In the genomic region with DNA sequence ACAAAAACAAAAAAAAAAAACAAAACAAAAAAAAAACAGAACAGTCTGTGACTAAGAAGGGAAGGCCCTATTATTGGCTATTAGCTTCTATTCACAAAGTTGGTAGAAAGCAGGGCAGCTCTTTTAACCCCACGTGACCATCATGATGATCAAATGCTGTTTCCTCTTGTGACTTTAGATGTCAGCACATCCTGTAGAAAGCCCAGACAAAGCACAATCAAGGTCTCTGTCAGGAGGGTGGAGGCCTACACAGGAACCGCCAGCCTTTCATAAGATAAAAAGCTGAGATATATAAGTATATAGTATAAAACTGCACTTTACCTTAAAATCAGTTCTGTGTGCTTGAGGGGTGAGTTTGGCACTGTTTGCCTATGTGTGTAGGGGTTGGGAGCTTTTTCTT, we compare ENCODE assay signal across 17 mouse cellular contexts. TPM values are rescaled to one million over a fixed set of nuclear protein-coding genes. Genes with fewer than 3 reads are reported as not detected.
DNase-seq lines count a peak whose midpoint lies in the region; ATAC-seq and TF ChIP-seq lines count a peak whose summit lies in the region.
"Had no signal": no experiment of that assay in that cellular context is flagged by ENCODE, and none has a peak within 500 bp of the region (broad histone marks: within the 10 kb centered on the region; RNA-seq: fewer than 3 reads in every experiment).

No protein-coding gene starts in this region.

- no peaks in the 10 kb centered on the region for H3K9me3 ChIP-seq in lung, postnatal 0 days (ENCODE audit: low read length)
- H3K9me3 ChIP-seq: limb, embryonic 12.5 days; neural tube, embryonic 13.5 days had no signal

- no peaks in the 10 kb centered on the region for H3K4me1 ChIP-seq in lung, postnatal 0 days (ENCODE audit: insufficient read depth, low read depth, low read length)
- peaks cover 3% of the 10 kb centered on the region for H3K4me1 ChIP-seq in lung, adult 2 months (ENCODE audit: control insufficient read depth, insufficient read depth, low read length)
- H3K4me1 ChIP-seq in bone marrow macrophage, adult 2 months (ENCODE audit: control insufficient read depth, insufficient read depth, low read length), result peaks cover 18% of the 10 kb centered on the region
- H3K4me1 ChIP-seq: neural tube, embryonic 13.5 days had no signal

- no peak for TF ChIP-seq POLR2A in lung, adult 2 months (IDR thresholded peaks at IDR 0.05; ENCODE audit: borderline replicate concordance, extremely low read depth, low read depth, low read length)
- TF ChIP-seq POLR2A in bone marrow macrophage, adult 2 months (IDR thresholded peaks at IDR 0.05; ENCODE audit: borderline replicate concordance, low read depth, low read length), result no peak

- 51% methylated on average over 2 of the region's 2 CpGs for WGBS in lung, postnatal 0 days
- WGBS in lung, adult 2 months, result 47% methylated on average over 2 of the region's 2 CpGs

- DNase-seq in lung, postnatal 0 days (ENCODE audit: low spot score), result peak; percentile 40
- no peak for DNase-seq in lung, adult 2 months
- peak; percentile 79 for DNase-seq in CD4-positive helper T cell, adult 2 months (ENCODE audit: low read depth, low spot score)
- no peak for DNase-seq in gastrocnemius, postnatal 14 days
- no peak for DNase-seq in layer of hippocampus, adult 2 months (ENCODE audit: low spot score in 2 of 2)
- DNase-seq: adrenal gland, adult 8-10 months; cerebellum, adult 8-10 months; gastrocnemius, postnatal 10 days; kidney, adult 11 months; liver, postnatal 0 days; midbrain, embryonic 14.5 days had no signal

- TF ChIP-seq EP300 in lung, postnatal 0 days (IDR thresholded peaks at IDR 0.05), result no peak

- no peak overlapping the region for H3K4me3 ChIP-seq in lung, postnatal 0 days (ENCODE audit: low read depth, low read length)
- H3K4me3 ChIP-seq in lung, adult 2 months (replicated peaks; ENCODE audit: extremely low read depth, low read depth, low read length), result no peak overlapping the region
- H3K4me3 ChIP-seq in bone marrow macrophage, adult 2 months (ENCODE audit: insufficient read depth, low read length), result no peak overlapping the region
- no peak overlapping the region for H3K4me3 ChIP-seq in layer of hippocampus, adult 2 months
- H3K4me3 ChIP-seq: left cerebral cortex, adult 2 months; limb, embryonic 12.5 days; neural tube, embryonic 13.5 days had no signal

- no peak overlapping the region for H3K9ac ChIP-seq in lung, postnatal 0 days (replicated peaks; ENCODE audit: low read depth)
- H3K9ac ChIP-seq: limb, embryonic 12.5 days; liver, postnatal 0 days; neural tube, embryonic 13.5 days had no signal

- no peaks in the 10 kb centered on the region for H3K36me3 ChIP-seq in lung, postnatal 0 days (ENCODE audit: insufficient read depth, low read length)
- H3K36me3 ChIP-seq: limb, embryonic 12.5 days; neural tube, embryonic 13.5 days had no signal

- no peak for ATAC-seq in lung, postnatal 0 days
- ATAC-seq in neutrophil, adult 5-6 weeks (ENCODE audit: extremely low read depth, insufficient number of reproducible peaks, low FRiP score, poor library complexity, severe bottlenecking), result peak; percentile 48; the same call in 1 of the 2 replicates
- ATAC-seq: forebrain, embryonic 16.5 days; liver, postnatal 0 days had no signal

- intact Hi-C loops in gastrocnemius, postnatal 14 days (cut with DNase I; ENCODE audit: low total_unique reads), result no loop called here

- no peaks in the 10 kb centered on the region for H3K27me3 ChIP-seq in lung, postnatal 0 days (replicated peaks; ENCODE audit: insufficient read depth, low read length)
- H3K27me3 ChIP-seq: limb, embryonic 12.5 days; neural tube, embryonic 13.5 days had no signal

- no peak for TF ChIP-seq CTCF in lung, postnatal 0 days (IDR thresholded peaks at IDR 0.05)
- TF ChIP-seq CTCF in lung, adult 2 months (IDR thresholded peaks at IDR 0.05; ENCODE audit: insufficient read depth, low read length), result no peak
- no peak for TF ChIP-seq CTCF in bone marrow macrophage, adult 2 months (IDR thresholded peaks at IDR 0.05; ENCODE audit: low read depth, low read length)
- TF ChIP-seq CTCF in layer of hippocampus, adult 2 months (conservative IDR thresholded peaks at IDR 0.05), result no peak

- H3K27ac ChIP-seq in lung, postnatal 0 days (ENCODE audit: low read length), result no peak overlapping the region
- H3K27ac ChIP-seq in bone marrow macrophage, adult 2 months (ENCODE audit: insufficient read depth, low read depth, low read length), result peak overlapping the region; percentile 67
- H3K27ac ChIP-seq in layer of hippocampus, adult 2 months, result no peak overlapping the region
- H3K27ac ChIP-seq: left cerebral cortex, adult 2 months; limb, embryonic 12.5 days; neural tube, embryonic 13.5 days had no signal

- H3K4me2 ChIP-seq in lung, postnatal 0 days (replicated peaks; ENCODE audit: low read depth, low read length), result no peak overlapping the region
- H3K4me2 ChIP-seq: limb, embryonic 12.5 days; neural tube, embryonic 13.5 days had no signal

RNA-seq across cellular contexts. Expression of gene Mylip, which starts 17.9 kb away (rescaled TPM):
- polyA plus RNA-seq in lung, postnatal 0 days (2015; fragmentation: Nextera tagmentation; extraction: Ambion mirVana), result 6.8 and 9.3 TPM in 2 replicates
- 19.1 and 27.1 TPM in 2 replicates for polyA plus RNA-seq in lung, adult 2 months (2012; rRNA removed)
- polyA plus RNA-seq in bone marrow macrophage, adult 2 months (2012; ENCODE audit: insufficient read depth, insufficient read length, missing spikeins), result 37.3 and 41.1 TPM in 2 replicates
- total RNA-seq in neutrophil, adult 5-6 weeks (2017), result 142 and 149 TPM in 2 replicates
- 10 to 100 TPM; 12.0 to 21.1 TPM for total RNA-seq in gastrocnemius, postnatal 14 days (2021)
- total RNA-seq in layer of hippocampus, adult 2 months (2021), result 10 to 100 TPM; 18.8 to 21.0 TPM

Comparison
In these comparisons a context has a peak if more than half of its experiments do, and no peak if none do; other contexts are left out.
1. DNase-seq: peak in lung, postnatal 0 days (single experiment) and CD4-positive helper T cell, adult 2 months (single experiment); none in lung, adult 2 months (single experiment), gastrocnemius, postnatal 14 days (single experiment) and layer of hippocampus, adult 2 months (0 of 2).